Comparison of ENCODE assay signal across 12 mouse cellular contexts in the genomic region with DNA sequence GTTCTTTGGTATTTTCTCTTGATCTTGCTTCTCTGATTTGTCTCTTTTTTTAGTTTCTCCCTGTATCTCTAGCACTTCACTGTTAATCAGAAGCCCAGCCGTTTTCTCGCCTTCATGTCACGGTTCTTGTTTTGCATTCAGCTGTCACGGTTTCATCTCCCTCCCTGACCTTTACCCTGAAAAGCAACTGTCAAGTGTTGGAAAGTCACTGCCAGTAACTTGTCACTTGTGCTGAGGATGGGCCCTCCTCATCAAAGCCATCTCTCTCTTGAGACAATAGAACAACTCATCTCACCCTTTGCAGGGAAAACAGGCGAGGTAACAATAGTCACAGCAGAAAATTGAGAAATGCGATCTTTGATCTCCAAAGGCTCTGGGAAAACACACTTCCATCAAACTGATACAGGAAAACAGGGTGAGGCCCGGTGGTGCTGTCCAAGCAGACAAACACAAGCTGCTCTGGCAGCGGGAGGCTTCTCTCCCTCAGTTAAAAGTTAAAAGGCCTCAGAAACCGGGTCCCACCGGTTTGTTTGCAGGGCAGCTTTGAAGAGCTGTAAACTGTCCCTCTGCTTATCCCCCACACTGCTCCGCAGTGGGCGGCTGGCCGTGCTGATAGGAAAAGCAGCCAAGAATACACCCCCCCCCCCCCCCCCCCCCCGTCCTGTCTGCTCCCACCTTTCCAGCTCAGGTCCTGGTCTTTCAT.
A peak's percentile ranks its signal among the peaks of the same experiment; 100 is the strongest.
DNase-seq lines count a peak whose midpoint lies in the region; ATAC-seq lines count a peak whose summit lies in the region.
"Had no signal": no experiment of that assay in that cellular context is flagged by ENCODE, and none has a peak within 500 bp of the region (broad histone marks: within the 10 kb centered on the region; RNA-seq: fewer than 3 reads in every experiment).

No protein-coding gene starts in this region.

- ATAC-seq in kidney, embryonic 15.5 days (replicated peaks; ENCODE audit: low FRiP score): peak; percentile 73
- ATAC-seq in hindbrain, embryonic 16.5 days: peak; percentile 12
- ATAC-seq in midbrain, embryonic 13.5 days: peak; percentile 48

- no peak for DNase-seq in kidney, postnatal 25 days
- DNase-seq in embryo, embryonic 9.5 days (ENCODE audit: extremely low spot score): peak; percentile 36
- DNase-seq in left cerebral cortex, adult 8-10 months (ENCODE audit: low spot score in 2 of 2): no peak
- no peak for DNase-seq in gastrocnemius, postnatal 14 days
- DNase-seq in frontal cortex, adult 2 months (ENCODE audit: extremely low spot score in 1 of 2, low spot score in 1 of 2): no peak
- DNase-seq: adrenal gland, postnatal 10 days; layer of hippocampus, postnatal 36 days; thymus, adult 2 months had no signal

- 7% methylated on average over 13 of the region's 14 CpGs for WGBS in kidney, embryonic 15.5 days
- 15% methylated on average over 13 of the region's 14 CpGs for WGBS in hindbrain, embryonic 16.5 days
- WGBS in midbrain, embryonic 13.5 days: 4% methylated on average over 13 of the region's 14 CpGs

- H3K36me3 ChIP-seq in kidney, embryonic 15.5 days: no peaks in the 10 kb centered on the region
- no peaks in the 10 kb centered on the region for H3K36me3 ChIP-seq in hindbrain, embryonic 16.5 days (ENCODE audit: control insufficient read depth, insufficient read depth, low read length)
- no peaks in the 10 kb centered on the region for H3K36me3 ChIP-seq in midbrain, embryonic 13.5 days

- H3K9me3 ChIP-seq in kidney, embryonic 15.5 days (replicated peaks): no peaks in the 10 kb centered on the region
- no peaks in the 10 kb centered on the region for H3K9me3 ChIP-seq in hindbrain, embryonic 16.5 days (ENCODE audit: control insufficient read depth, low read length)
- no peaks in the 10 kb centered on the region for H3K9me3 ChIP-seq in midbrain, embryonic 13.5 days

- H3K27ac ChIP-seq in kidney, embryonic 15.5 days: peak overlapping the region; percentile 45; the same call in 1 of the 2 replicates
- H3K27ac ChIP-seq in hindbrain, embryonic 16.5 days (ENCODE audit: low read depth, low read length): no peak overlapping the region
- H3K27ac ChIP-seq in midbrain, embryonic 13.5 days: peak overlapping the region; percentile 26; the same call in 1 of the 2 replicates

- intact Hi-C loops in gastrocnemius, postnatal 14 days (cut with DNase I; ENCODE audit: low total_unique reads): no loop called here

- H3K4me2 ChIP-seq in kidney, embryonic 15.5 days: 0 out of 2 replicates have a peak overlapping the region, but pooled peaks have one; percentile 5
- no peak overlapping the region for H3K4me2 ChIP-seq in hindbrain, embryonic 16.5 days (ENCODE audit: low read length)
- H3K4me2 ChIP-seq in midbrain, embryonic 13.5 days (replicated peaks): no peak overlapping the region

- H3K27me3 ChIP-seq in kidney, embryonic 15.5 days: no peaks in the 10 kb centered on the region
- no peaks in the 10 kb centered on the region for H3K27me3 ChIP-seq in hindbrain, embryonic 16.5 days (replicated peaks; ENCODE audit: control insufficient read depth, insufficient read depth, low read length)
- H3K27me3 ChIP-seq in midbrain, embryonic 13.5 days: no peaks in the 10 kb centered on the region
- H3K27me3 ChIP-seq: CH12.LX had no signal

- H3K4me3 ChIP-seq in kidney, embryonic 15.5 days (replicated peaks): no peak overlapping the region
- no peak overlapping the region for H3K4me3 ChIP-seq in hindbrain, embryonic 16.5 days (ENCODE audit: low read length)
- no peak overlapping the region for H3K4me3 ChIP-seq in midbrain, embryonic 13.5 days (replicated peaks)

- no peak overlapping the region for H3K9ac ChIP-seq in kidney, embryonic 15.5 days
- no peak overlapping the region for H3K9ac ChIP-seq in hindbrain, embryonic 16.5 days (ENCODE audit: low read depth, low read length)
- H3K9ac ChIP-seq in midbrain, embryonic 13.5 days (replicated peaks): 0 out of 2 replicates have a peak overlapping the region, but pooled peaks have one; percentile 23

- H3K4me1 ChIP-seq in kidney, embryonic 15.5 days: peaks cover 10% of the 10 kb centered on the region
- H3K4me1 ChIP-seq in hindbrain, embryonic 16.5 days (ENCODE audit: control insufficient read depth, insufficient read depth, low read depth, low read length): peaks cover 5% of the 10 kb centered on the region
- peaks cover 41% of the 10 kb centered on the region for H3K4me1 ChIP-seq in midbrain, embryonic 13.5 days (replicated peaks)

Comparison
In these comparisons a context has a peak if more than half of its experiments do, and no peak if none do; other contexts are left out.
1. ATAC-seq: peak in every context shown above with its lines; median percentile 73 in kidney, embryonic 15.5 days; 48 in midbrain, embryonic 13.5 days; 12 in hindbrain, embryonic 16.5 days.